Mouse (Mus musculus) cortical plate, adult 2 months (tissue): ENCODE data around the gene Slc19a1.

Source experiments
- CTCF ChIP-seq: fragments of 200-500 bp; IDR thresholded peaks from 2 replicates; pipeline ENCODE4 v1.5.1; 2011; ENCODE audit warnings: mild to moderate bottlenecking, control low read depth, low read length; ENCODE audit not compliant: insufficient read depth; ENCODE audit errors: extremely low read depth
- POLR2A ChIP-seq: fragments of 200-500 bp; IDR thresholded peaks from 2 replicates; pipeline ENCODE4 v1.6.1; 2011; ENCODE audit warnings: mild to moderate bottlenecking, low read length, control low read depth; ENCODE audit not compliant: insufficient read depth; ENCODE audit errors: extremely low read depth

DNA sequence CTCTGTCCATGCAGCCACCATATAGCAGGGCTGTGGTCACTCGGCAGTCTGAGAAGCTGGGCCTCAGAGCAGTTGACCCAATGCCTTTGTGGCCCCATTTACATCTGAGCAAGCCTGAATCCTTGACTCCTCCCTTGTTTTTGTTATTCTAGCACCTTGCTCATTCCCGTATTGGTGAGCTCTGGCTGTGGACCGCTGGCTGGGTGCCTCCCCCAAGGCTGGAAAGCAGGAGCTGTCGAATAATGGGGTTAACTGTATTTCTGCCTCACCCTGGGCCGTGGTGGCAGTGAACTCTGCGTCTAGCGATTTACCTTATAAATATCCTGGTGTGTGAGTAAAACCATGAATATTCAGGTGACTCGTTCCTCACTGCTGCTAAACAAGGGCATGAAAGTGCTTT, 15.5 kb upstream of the Slc19a1 start:
- TF ChIP-seq CTCF (no peak), POLR2A (no peak)
